Mouse (Mus musculus) kidney, embryonic 14.5 days (tissue): Measurements from ENCODE around the gene Stard10. TPM values are rescaled to one million over a fixed set of nuclear protein-coding genes. Genes with fewer than 3 reads are reported as not detected.

Source experiments
- ATAC-seq: fragments of 200-750 bp; cut with Nextera tagmentation; 2 replicates; pipeline ENCODE4 v1.8.0; 2017; ENCODE audit warnings: moderate number of reproducible peaks, mild to moderate bottlenecking, moderate TSS enrichment, moderate library complexity; ENCODE audit not compliant: low FRiP score, low TSS enrichment
- H3K27ac ChIP-seq: fragments of 300-500 bp; sonication (generic); 2 replicates; pipeline ENCODE4 v1.5.1; 2014; ENCODE audit warnings: low read depth, mild to moderate bottlenecking, low read length, moderate library complexity, mixed read lengths
- H3K27me3 ChIP-seq: fragments of 300-500 bp; sonication (generic); 2 replicates; pipeline ENCODE4 v1.6.1; 2014; ENCODE audit warnings: mild to moderate bottlenecking, low read length; ENCODE audit not compliant: control insufficient read depth, insufficient read depth
- H3K36me3 ChIP-seq: fragments of 300-500 bp; sonication (generic); 2 replicates; pipeline ENCODE4 v1.6.1; 2014; ENCODE audit warnings: low read length, mixed read lengths; ENCODE audit not compliant: control insufficient read depth, insufficient read depth
- H3K4me1 ChIP-seq: fragments of 300-500 bp; sonication (generic); 2 replicates; pipeline ENCODE4 v1.6.1; 2014; ENCODE audit warnings: low read length, mixed read lengths; ENCODE audit not compliant: control insufficient read depth, insufficient read depth
- H3K4me2 ChIP-seq: fragments of 300-500 bp; sonication (generic); replicated peaks from 2 replicates; pipeline ENCODE4 v1.6.1; 2014; ENCODE audit warnings: low read depth, mild to moderate bottlenecking, low read length
- H3K4me3 ChIP-seq: fragments of 300-500 bp; sonication (generic); 2 replicates; pipeline ENCODE4 v1.5.1; 2014; ENCODE audit warnings: mild to moderate bottlenecking, low read length
- H3K9ac ChIP-seq: fragments of 300-500 bp; sonication (generic); 2 replicates; pipeline ENCODE4 v1.6.1; 2014; ENCODE audit warnings: low read depth, mild to moderate bottlenecking, low read length, moderate library complexity
- H3K9me3 ChIP-seq: fragments of 300-500 bp; sonication (generic); 2 replicates; pipeline ENCODE4 v1.6.1; 2016; ENCODE audit warnings: low read length; ENCODE audit not compliant: control insufficient read depth
- WGBS: fragments of 180-500 bp; shearing (Covaris S2); extraction: QIAGEN DNeasy Blood & Tissue Kit; methylation state at CpG from one replicate; pipeline ENCODE4 v1.1.7; 2014; 5-methylcytosine and 5-hydroxymethylcytosine counted together
- polyA plus RNA-seq: library from polyadenylated mRNA; unstranded; fragments of >200 nt; fragmentation: Nextera tagmentation; extraction: Ambion mirVana; gene quantifications from 2 replicates; pipeline ENCODE4 v1.2.1, GENCODE M21; 2014

Stard10 gene
- polyA plus RNA-seq, 1 experiment from 2014 or later, result 59.6 TPM

- Histone ChIP-seq H3K9ac (peak overlapping the region; percentile 50; the same call in 1 of the 2 replicates), H3K4me3 (peak overlapping the region; percentile 34), H3K27me3 (peaks cover 3% of the 10 kb centered on the region), H3K4me2 (peak overlapping the region; percentile 71), H3K27ac (no peak overlapping the region), H3K9me3 (no peaks in the 10 kb centered on the region), H3K36me3 (no peaks in the 10 kb centered on the region; the same call in 1 of the 2 replicates), H3K4me1 (peaks cover 13% of the 10 kb centered on the region)
- no peak; the same call in 1 of the 2 replicates for ATAC-seq
- 28% methylated on average over 8 of the region's 8 CpGs for WGBS
Measured at GRCm38 (mm10) chr7:101297023-101297405, 19.9 kb upstream of the Stard10 start.

DNA sequence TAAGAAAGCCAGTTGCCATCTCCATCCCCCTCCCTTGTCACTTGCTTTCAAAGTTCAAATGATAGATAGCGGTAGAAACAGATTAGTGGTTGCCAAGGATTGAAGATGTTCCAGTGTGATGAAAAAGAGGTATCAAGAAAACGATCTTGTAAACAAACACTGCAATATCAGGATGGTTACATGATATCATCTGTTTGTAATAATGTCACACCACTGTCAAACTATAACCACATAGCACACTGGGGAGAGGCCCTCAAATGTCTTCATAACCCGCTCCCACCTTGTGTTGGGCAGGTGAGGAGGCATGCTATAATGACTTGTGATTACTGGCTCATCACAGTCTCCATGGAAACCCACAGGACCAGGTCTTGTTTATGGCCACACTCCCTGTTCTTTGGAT lies 18.5 kb upstream of the Stard10 start:
- Histone ChIP-seq H3K27ac (no peak overlapping the region), H3K4me2 (no peak overlapping the region), H3K9me3 (no peaks in the 10 kb centered on the region), H3K27me3 (peaks cover 3% of the 10 kb centered on the region), H3K4me1 (peaks cover 13% of the 10 kb centered on the region), H3K9ac (no peak overlapping the region), H3K36me3 (no peaks in the 10 kb centered on the region; the same call in 1 of the 2 replicates), H3K4me3 (no peak overlapping the region)
- no peak for ATAC-seq
- 88% methylated on average over 3 of the region's 3 CpGs for WGBS

DNA sequence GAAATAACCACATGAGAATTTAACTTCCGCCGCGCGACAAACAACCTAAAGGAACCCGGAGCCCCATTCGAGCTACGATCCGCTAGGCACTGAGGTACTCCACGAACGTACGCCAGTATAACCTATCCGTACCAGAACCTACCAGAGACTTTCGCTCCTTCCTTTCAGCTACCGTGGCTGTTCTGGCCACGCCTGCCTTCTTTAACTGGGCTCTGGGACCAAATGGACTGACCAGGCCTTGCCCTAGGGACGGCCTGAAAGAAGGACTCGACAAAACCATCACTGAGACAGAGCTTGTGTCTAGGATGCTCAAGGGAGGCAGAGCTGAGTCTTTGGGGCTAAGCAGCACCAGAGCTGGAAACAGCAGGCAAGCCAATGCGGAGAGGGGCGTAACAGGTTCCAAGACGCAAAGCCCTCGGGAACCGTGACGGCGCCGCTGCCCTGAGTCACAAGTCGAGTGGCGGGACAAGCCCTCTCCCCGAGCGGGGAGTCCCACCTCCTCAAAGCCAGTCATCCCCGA lies 15.5 kb upstream of the Stard10 start:
- Histone ChIP-seq H3K36me3 (no peaks in the 10 kb centered on the region), H3K4me2 (peak overlapping the region; percentile 89), H3K4me1 (peaks cover 12% of the 10 kb centered on the region), H3K27ac (no peak overlapping the region), H3K9me3 (no peaks in the 10 kb centered on the region), H3K27me3 (peaks cover 3% of the 10 kb centered on the region), H3K4me3 (peak overlapping the region; percentile 65), H3K9ac (peak overlapping the region; percentile 62)
- peak; percentile 46; the same call in 1 of the 2 replicates for ATAC-seq
- 1% methylated on average over 30 of the region's 30 CpGs for WGBS

- H3K4me2 ChIP-seq, result peak within 1 kb of the TSS; percentile 89
- WGBS, result under 1% methylated on average over 39 of the region's 39 CpGs
- H3K4me1 ChIP-seq, result peaks cover 8% of the 10 kb centered on the region; the same call in 1 of the 2 replicates
- H3K9me3 ChIP-seq, result no peaks in the 10 kb centered on the region
- peaks cover 3% of the 10 kb centered on the region for H3K27me3 ChIP-seq
- H3K4me3 ChIP-seq, result peak within 1 kb of the TSS; percentile 65
- no peaks in the 10 kb centered on the region for H3K36me3 ChIP-seq
- ATAC-seq, result peak; percentile 96
- no peak within 1 kb of the TSS for H3K27ac ChIP-seq
- peak within 1 kb of the TSS; percentile 62 for H3K9ac ChIP-seq
Measured at GRCm38 (mm10) chr7:101301881-101302456, 14.9 kb upstream of the Stard10 start, which contains the start of gene Atg16l2. Atg16l2 (minus strand) TSS chr7:101302251.

GRCm38 (mm10) chr7:101302691-101303090 lies 14.2 kb upstream of the Stard10 start:
- ATAC-seq, result no peak; the same call in 1 of the 2 replicates
- Histone ChIP-seq H3K9me3 (no peaks in the 10 kb centered on the region), H3K4me2 (peak overlapping the region; percentile 89), H3K27me3 (peaks cover 3% of the 10 kb centered on the region; the same call in 1 of the 2 replicates), H3K9ac (peak overlapping the region; percentile 62; the same call in 1 of the 2 replicates), H3K4me1 (0 out of 2 replicates have a peak, but pooled peaks cover 6% of the 10 kb centered on the region), H3K4me3 (peak overlapping the region; percentile 65), H3K36me3 (no peaks in the 10 kb centered on the region), H3K27ac (no peak overlapping the region)
- WGBS, result 26% methylated on average over 7 of the region's 7 CpGs

GRCm38 (mm10) chr7:101306841-101307240 lies 10.0 kb upstream of the Stard10 start:
- Histone ChIP-seq H3K36me3 (no peaks in the 10 kb centered on the region), H3K4me3 (no peak overlapping the region), H3K9ac (no peak overlapping the region), H3K27me3 (no peaks in the 10 kb centered on the region), H3K27ac (no peak overlapping the region), H3K9me3 (no peaks in the 10 kb centered on the region), H3K4me1 (no peaks in the 10 kb centered on the region), H3K4me2 (no peak overlapping the region)
- 40% methylated on average over 2 of the region's 2 CpGs for WGBS
- ATAC-seq, result no peak

DNA sequence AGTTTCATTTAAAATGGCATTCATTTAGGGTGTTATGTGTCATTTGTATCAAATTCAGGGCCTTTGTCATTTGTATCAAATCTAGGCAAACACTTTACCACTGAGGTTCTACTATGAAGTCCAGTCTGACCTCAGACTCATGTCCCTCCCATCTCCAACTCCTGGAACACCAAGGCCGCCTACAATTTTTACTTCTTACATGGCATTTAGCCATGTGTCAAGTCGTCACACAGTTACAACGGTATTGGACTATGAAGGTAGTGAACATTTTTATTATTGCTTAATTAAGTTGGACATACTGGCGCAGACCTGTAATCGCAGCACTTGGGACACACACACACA lies 6.9 kb upstream of the Stard10 start:
- Histone ChIP-seq H3K36me3 (no peaks in the 10 kb centered on the region), H3K27me3 (no peaks in the 10 kb centered on the region), H3K27ac (peak overlapping the region; percentile 94), H3K4me3 (peak overlapping the region; percentile 52), H3K9me3 (no peaks in the 10 kb centered on the region), H3K4me1 (no peaks in the 10 kb centered on the region), H3K4me2 (peak overlapping the region; percentile 53), H3K9ac (peak overlapping the region; percentile 70; the same call in 1 of the 2 replicates)
- peak; percentile 25; the same call in 1 of the 2 replicates for ATAC-seq
- 36% methylated on average over 5 of the region's 5 CpGs for WGBS

DNA sequence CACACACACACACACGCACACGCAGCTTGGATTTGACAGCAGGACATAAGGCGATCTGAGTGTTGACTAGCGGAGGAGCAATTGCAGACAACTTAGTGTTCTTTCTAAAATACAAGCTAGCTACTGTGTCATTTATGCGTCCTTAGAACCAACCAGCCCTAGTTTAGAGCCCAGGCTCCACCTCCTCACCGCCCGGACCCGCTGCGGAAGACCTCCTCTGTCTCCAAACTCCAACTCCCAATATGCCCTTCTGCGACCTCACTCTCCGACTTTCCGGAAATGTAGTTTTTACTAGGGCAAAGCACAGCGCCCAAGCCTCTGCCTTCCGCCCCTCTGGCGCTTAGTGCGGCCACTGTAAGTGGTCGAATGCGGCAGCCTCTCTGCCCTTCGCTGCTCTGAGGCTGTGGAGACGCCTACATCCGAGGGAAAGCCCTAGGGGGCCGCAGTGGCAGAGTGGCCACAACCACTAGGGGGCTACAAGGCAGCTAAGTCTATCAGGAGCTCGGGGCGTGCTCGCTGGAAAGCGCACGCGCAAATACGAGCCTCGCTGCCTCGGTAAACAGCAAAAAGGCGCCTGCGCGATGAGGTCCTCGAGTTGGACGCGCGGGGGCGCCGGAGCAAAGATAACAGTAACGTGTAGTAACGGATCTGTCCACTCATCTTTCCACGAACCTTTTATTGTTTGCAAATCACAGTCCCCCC lies 6.4 kb upstream of the Stard10 start:
- 2% methylated on average over 43 of the region's 43 CpGs for WGBS
- no peaks in the 10 kb centered on the region for H3K4me1 ChIP-seq
- H3K4me3 ChIP-seq, result peak overlapping the region; percentile 52

DNA sequence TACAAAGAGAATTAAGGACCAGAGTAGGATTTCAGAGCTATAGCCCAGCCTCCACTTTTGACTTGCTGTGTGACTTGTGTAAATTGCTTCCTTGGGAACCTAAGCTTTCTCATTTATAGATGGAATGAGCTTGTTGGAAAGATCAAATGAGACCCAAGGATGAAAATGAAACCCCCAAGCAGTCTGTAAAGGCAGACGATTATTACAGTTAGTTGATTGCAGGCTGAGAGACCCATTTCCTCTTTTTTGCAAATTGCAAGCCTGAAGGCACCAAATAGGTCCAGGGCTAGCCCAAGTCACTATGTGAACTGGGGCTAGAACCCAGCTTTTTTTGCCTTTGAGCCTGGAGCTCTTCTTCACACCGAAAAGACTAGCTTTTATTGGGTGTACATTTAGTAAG lies 5.8 kb upstream of the Stard10 start:
- H3K4me3 ChIP-seq, result peak overlapping the region; percentile 52
- 28% methylated on average over 2 of the region's 2 CpGs for WGBS
- H3K36me3 ChIP-seq, result no peaks in the 10 kb centered on the region
- no peaks in the 10 kb centered on the region for H3K9me3 ChIP-seq
- H3K27ac ChIP-seq, result no peak overlapping the region
- no peaks in the 10 kb centered on the region for H3K4me1 ChIP-seq
- H3K9ac ChIP-seq, result peak overlapping the region; percentile 70; the same call in 1 of the 2 replicates
- H3K27me3 ChIP-seq, result no peaks in the 10 kb centered on the region
- ATAC-seq, result no peak
- H3K4me2 ChIP-seq, result peak overlapping the region; percentile 53

More for the DNA sequence above, 6.4 kb upstream of the Stard10 start:
- Histone ChIP-seq H3K4me2 (peak overlapping the region; percentile 53), H3K36me3 (no peaks in the 10 kb centered on the region), H3K9ac (peak overlapping the region; percentile 70), H3K27me3 (no peaks in the 10 kb centered on the region), H3K9me3 (no peaks in the 10 kb centered on the region), H3K27ac (peak overlapping the region; percentile 94)
- peak; percentile 95 for ATAC-seq
